Mouse (Mus musculus) limb, embryonic 12.5 days (tissue): ENCODE measurements at regions not wholly inside any gene's neighbourhood (a gene's known extent, or its start where the extent isn't known, plus 50 kb on each side); places are given as distances from the start of the nearest gene placed in this dataset.
A peak's percentile ranks its signal among the peaks of the same experiment; 100 is the strongest.

ENCODE experiments used
- ATAC-seq: fragments of 200-750 bp; cut with Nextera tagmentation; 2 replicates; pipeline ENCODE4 v1.8.0; 2017; ENCODE audit warnings: low read depth, moderate TSS enrichment; ENCODE audit not compliant: insufficient number of reproducible peaks, insufficient read depth, low FRiP score, low TSS enrichment
- H3K27ac ChIP-seq: fragments of 300-500 bp; sonication (generic); 2 replicates; pipeline ENCODE4 v1.5.1; 2016; ENCODE audit warnings: mild to moderate bottlenecking, moderate library complexity
- H3K27me3 ChIP-seq: fragments of 300-500 bp; sonication (generic); 2 replicates; pipeline ENCODE4 v1.6.1; 2016; ENCODE audit warnings: mild to moderate bottlenecking, moderate library complexity
- H3K36me3 ChIP-seq: fragments of 300-500 bp; sonication (generic); 2 replicates; pipeline ENCODE4 v1.6.1; 2016; ENCODE audit warnings: mild to moderate bottlenecking, moderate library complexity
- H3K4me1 ChIP-seq: fragments of 300-500 bp; sonication (generic); replicated peaks from 2 replicates; pipeline ENCODE4 v1.6.1; 2016
- H3K4me2 ChIP-seq: fragments of 300-500 bp; sonication (generic); 2 replicates; pipeline ENCODE4 v1.6.1; 2016; ENCODE audit warnings: mild to moderate bottlenecking, moderate library complexity
- H3K4me3 ChIP-seq: fragments of 300-500 bp; sonication (generic); replicated peaks from 2 replicates; pipeline ENCODE4 v1.5.1; 2016; ENCODE audit warnings: mild to moderate bottlenecking
- H3K9ac ChIP-seq: fragments of 300-500 bp; sonication (generic); replicated peaks from 2 replicates; pipeline ENCODE4 v1.6.1; 2016; ENCODE audit warnings: mild to moderate bottlenecking, moderate library complexity
- H3K9me3 ChIP-seq: fragments of 300-500 bp; sonication (generic); 2 replicates; pipeline ENCODE4 v1.6.1; 2016; ENCODE audit warnings: mild to moderate bottlenecking, moderate library complexity
- WGBS: fragments of 180-500 bp; shearing (Covaris S2); methylation state at CpG from one replicate; pipeline ENCODE4 v1.1.7; 2016; 5-methylcytosine and 5-hydroxymethylcytosine counted together

- Histone ChIP-seq H3K9ac (no peak overlapping the region), H3K27me3 (peaks cover 8% of the 10 kb centered on the region; the same call in 1 of the 2 replicates), H3K9me3 (no peaks in the 10 kb centered on the region), H3K27ac (no peak overlapping the region), H3K4me2 (no peak overlapping the region), H3K4me1 (no peaks in the 10 kb centered on the region), H3K4me3 (no peak overlapping the region), H3K36me3 (no peaks in the 10 kb centered on the region)
- WGBS, result 70% methylated on average over 1 of the region's 1 CpGs
- ATAC-seq, result no peak
Observed at GRCm38 (mm10) chr9:27557886-27558285, 161.3 kb downstream of the Spata19 start.

GRCm38 (mm10) chr9:27558286-27558685, 161.7 kb downstream of the Spata19 start:
- Histone ChIP-seq H3K4me2 (no peak overlapping the region), H3K27ac (no peak overlapping the region), H3K4me3 (no peak overlapping the region), H3K27me3 (peaks cover 8% of the 10 kb centered on the region; the same call in 1 of the 2 replicates), H3K36me3 (no peaks in the 10 kb centered on the region), H3K4me1 (no peaks in the 10 kb centered on the region), H3K9ac (no peak overlapping the region), H3K9me3 (no peaks in the 10 kb centered on the region)
- WGBS, result 83% methylated on average over 3 of the region's 3 CpGs
- no peak for ATAC-seq

- Histone ChIP-seq H3K4me3 (no peak overlapping the region), H3K9ac (no peak overlapping the region), H3K4me2 (no peak overlapping the region), H3K9me3 (no peaks in the 10 kb centered on the region), H3K36me3 (no peaks in the 10 kb centered on the region), H3K27me3 (no peaks in the 10 kb centered on the region), H3K27ac (no peak overlapping the region), H3K4me1 (peaks cover 4% of the 10 kb centered on the region; the same call in 1 of the 2 replicates)
- ATAC-seq, result no peak
- 67% methylated on average over 8 of the region's 8 CpGs for WGBS
Observed at GRCm38 (mm10) chr9:27568372-27569053, 171.9 kb downstream of the Spata19 start.

- Histone ChIP-seq H3K4me1 (peaks cover 4% of the 10 kb centered on the region; the same call in 1 of the 2 replicates), H3K27me3 (no peaks in the 10 kb centered on the region), H3K9me3 (no peaks in the 10 kb centered on the region), H3K4me3 (no peak overlapping the region), H3K9ac (no peak overlapping the region), H3K36me3 (no peaks in the 10 kb centered on the region), H3K4me2 (no peak overlapping the region), H3K27ac (no peak overlapping the region)
- 90% methylated on average over 7 of the region's 7 CpGs for WGBS
- no peak for ATAC-seq
Observed at GRCm38 (mm10) chr9:27569054-27569387, 172.4 kb downstream of the Spata19 start.

GRCm38 (mm10) chr9:27617096-27617839, 173.3 kb upstream of the Opcml start:
- peaks cover 4% of the 10 kb centered on the region; the same call in 1 of the 2 replicates for H3K27me3 ChIP-seq
- H3K4me2 ChIP-seq, result no peak overlapping the region
- peak; percentile 26; the same call in 1 of the 2 replicates for ATAC-seq
- H3K9ac ChIP-seq, result no peak overlapping the region
- peaks cover 4% of the 10 kb centered on the region; the same call in 1 of the 2 replicates for H3K4me1 ChIP-seq
- H3K4me3 ChIP-seq, result no peak overlapping the region
- WGBS, result 36% methylated on average over 7 of the region's 7 CpGs
- no peaks in the 10 kb centered on the region for H3K9me3 ChIP-seq
- no peak overlapping the region for H3K27ac ChIP-seq
- H3K36me3 ChIP-seq, result no peaks in the 10 kb centered on the region

GRCm38 (mm10) chr9:27634901-27635300, 155.7 kb upstream of the Opcml start:
- no peak for ATAC-seq

GRCm38 (mm10) chr9:27640611-27641010, 150.0 kb upstream of the Opcml start:
- Histone ChIP-seq H3K27me3 (peaks cover under 1% of the 10 kb centered on the region; the same call in 1 of the 2 replicates), H3K27ac (no peak overlapping the region)

More at GRCm38 (mm10) chr9:27634901-27635300, 155.7 kb upstream of the Opcml start:
- H3K4me1 ChIP-seq, result no peaks in the 10 kb centered on the region
- H3K27ac ChIP-seq, result no peak overlapping the region
- H3K4me3 ChIP-seq, result no peak overlapping the region
- no peaks in the 10 kb centered on the region for H3K36me3 ChIP-seq
- no peaks in the 10 kb centered on the region for H3K9me3 ChIP-seq
- WGBS, result 80% methylated on average over 6 of the region's 6 CpGs
- no peak overlapping the region for H3K4me2 ChIP-seq
- no peak overlapping the region for H3K9ac ChIP-seq
- peaks cover 19% of the 10 kb centered on the region for H3K27me3 ChIP-seq

GRCm38 (mm10) chr9:27643312-27643711, 147.3 kb upstream of the Opcml start:
- no peaks in the 10 kb centered on the region for H3K9me3 ChIP-seq
- no peaks in the 10 kb centered on the region for H3K36me3 ChIP-seq
- no peak for ATAC-seq

More at GRCm38 (mm10) chr9:27640611-27641010, 150.0 kb upstream of the Opcml start:
- no peaks in the 10 kb centered on the region for H3K9me3 ChIP-seq
- H3K4me2 ChIP-seq, result no peak overlapping the region
- no peak overlapping the region for H3K9ac ChIP-seq
- no peak overlapping the region for H3K4me3 ChIP-seq
- no peak for ATAC-seq
- H3K36me3 ChIP-seq, result no peaks in the 10 kb centered on the region
- H3K4me1 ChIP-seq, result no peaks in the 10 kb centered on the region

GRCm38 (mm10) chr9:27643916-27644315, 146.7 kb upstream of the Opcml start:
- H3K9me3 ChIP-seq, result no peaks in the 10 kb centered on the region
- H3K4me3 ChIP-seq, result no peak overlapping the region
- no peak overlapping the region for H3K9ac ChIP-seq
- no peak overlapping the region for H3K4me2 ChIP-seq
- H3K36me3 ChIP-seq, result no peaks in the 10 kb centered on the region
- peaks cover 4% of the 10 kb centered on the region; the same call in 1 of the 2 replicates for H3K27me3 ChIP-seq
- ATAC-seq, result no peak
- no peak overlapping the region for H3K27ac ChIP-seq
- H3K4me1 ChIP-seq, result no peaks in the 10 kb centered on the region

More at GRCm38 (mm10) chr9:27643312-27643711, 147.3 kb upstream of the Opcml start:
- Histone ChIP-seq H3K9ac (no peak overlapping the region), H3K27me3 (peaks cover 4% of the 10 kb centered on the region; the same call in 1 of the 2 replicates), H3K4me1 (no peaks in the 10 kb centered on the region), H3K4me2 (no peak overlapping the region), H3K27ac (no peak overlapping the region), H3K4me3 (no peak overlapping the region)
- WGBS, result 78% methylated on average over 1 of the region's 1 CpGs

- Histone ChIP-seq H3K9ac (no peak overlapping the region), H3K9me3 (no peaks in the 10 kb centered on the region), H3K27ac (no peak overlapping the region), H3K27me3 (peaks cover 4% of the 10 kb centered on the region; the same call in 1 of the 2 replicates), H3K4me1 (no peaks in the 10 kb centered on the region), H3K4me3 (no peak overlapping the region), H3K4me2 (no peak overlapping the region), H3K36me3 (no peaks in the 10 kb centered on the region)
- 86% methylated on average over 5 of the region's 5 CpGs for WGBS
- no peak for ATAC-seq
Observed at GRCm38 (mm10) chr9:27645435-27645834, 145.1 kb upstream of the Opcml start.

GRCm38 (mm10) chr9:27646100-27646499, 144.5 kb upstream of the Opcml start:
- Histone ChIP-seq H3K9ac (no peak overlapping the region), H3K4me1 (peaks cover 5% of the 10 kb centered on the region; the same call in 1 of the 2 replicates), H3K4me3 (no peak overlapping the region), H3K36me3 (no peaks in the 10 kb centered on the region), H3K27ac (no peak overlapping the region), H3K4me2 (no peak overlapping the region), H3K27me3 (peaks cover 4% of the 10 kb centered on the region; the same call in 1 of the 2 replicates), H3K9me3 (no peaks in the 10 kb centered on the region)
- no peak for ATAC-seq
- WGBS, result 75% methylated on average over 6 of the region's 8 CpGs
